Mouse (Mus musculus) hindbrain, embryonic 16.5 days (tissue): ENCODE data around the gene Anapc1. TPM values are rescaled to one million over a fixed set of nuclear protein-coding genes. Genes with fewer than 3 reads are reported as not detected.
A peak's percentile ranks its signal among the peaks of the same experiment; 100 is the strongest.

Source experiments
- ATAC-seq: fragments of 200-750 bp; cut with Nextera tagmentation; 2 replicates; pipeline ENCODE4 v1.8.0; 2017; ENCODE audit warnings: moderate TSS enrichment, moderate library complexity
- H3K27ac ChIP-seq: fragments of 300-500 bp; sonication (generic); 2 replicates; pipeline ENCODE4 v1.5.1; 2014; ENCODE audit warnings: low read depth, mild to moderate bottlenecking, control low read depth, low read length, moderate library complexity
- H3K27me3 ChIP-seq: fragments of 300-500 bp; sonication (generic); replicated peaks from 2 replicates; pipeline ENCODE4 v1.6.1; 2014; ENCODE audit warnings: low read length; ENCODE audit not compliant: control insufficient read depth, insufficient read depth
- H3K36me3 ChIP-seq: fragments of 300-500 bp; sonication (generic); 2 replicates; pipeline ENCODE4 v1.6.1; 2014; ENCODE audit warnings: mild to moderate bottlenecking, low read length, moderate library complexity, mixed read lengths; ENCODE audit not compliant: control insufficient read depth, insufficient read depth
- H3K4me1 ChIP-seq: fragments of 300-500 bp; sonication (generic); 2 replicates; pipeline ENCODE4 v1.6.1; 2014; ENCODE audit warnings: low read depth, low read length; ENCODE audit not compliant: control insufficient read depth, insufficient read depth
- H3K4me2 ChIP-seq: fragments of 300-500 bp; sonication (generic); 2 replicates; pipeline ENCODE4 v1.6.1; 2014; ENCODE audit warnings: mild to moderate bottlenecking, low read length, control low read depth, moderate library complexity
- H3K4me3 ChIP-seq: fragments of 300-500 bp; sonication (generic); 2 replicates; pipeline ENCODE4 v1.5.1; 2014; ENCODE audit warnings: mild to moderate bottlenecking, low read length, control low read depth, moderate library complexity
- H3K9ac ChIP-seq: fragments of 300-500 bp; sonication (generic); 2 replicates; pipeline ENCODE4 v1.6.1; 2014; ENCODE audit warnings: low read depth, mild to moderate bottlenecking, control low read depth, low read length, moderate library complexity
- H3K9me3 ChIP-seq: fragments of 300-500 bp; sonication (generic); 2 replicates; pipeline ENCODE4 v1.6.1; 2014; ENCODE audit warnings: mild to moderate bottlenecking, low read length, moderate library complexity; ENCODE audit not compliant: control insufficient read depth
- WGBS: fragments of 180-500 bp; shearing (Covaris S2); extraction: QIAGEN DNeasy Blood & Tissue Kit; methylation state at CpG from one replicate; pipeline ENCODE4 v1.1.7; 2014; 5-methylcytosine and 5-hydroxymethylcytosine counted together
- polyA plus RNA-seq: library from polyadenylated mRNA; unstranded; fragments of >200 nt; fragmentation: Nextera tagmentation; extraction: Ambion mirVana; gene quantifications from 2 replicates; pipeline ENCODE4 v1.2.1, GENCODE M21; 2015

Anapc1 gene
- polyA plus RNA-seq, 1 experiment from 2014 or later, result 36.6 TPM

- H3K9me3 ChIP-seq, result peaks cover 8% of the 10 kb centered on the region
- no peak overlapping the region for H3K27ac ChIP-seq
- H3K9ac ChIP-seq, result no peak overlapping the region
- ATAC-seq, result no peak
- H3K36me3 ChIP-seq, result no peaks in the 10 kb centered on the region
- H3K4me3 ChIP-seq, result no peak overlapping the region
- WGBS, result 37% methylated on average over 2 of the region's 2 CpGs
- H3K27me3 ChIP-seq, result no peaks in the 10 kb centered on the region
- H3K4me1 ChIP-seq, result no peaks in the 10 kb centered on the region
- H3K4me2 ChIP-seq, result no peak overlapping the region
These were observed 85.7 kb downstream of the Anapc1 start for GRCm38 (mm10) chr2:128601534-128601933.

- no peak overlapping the region for H3K4me3 ChIP-seq
- no peaks in the 10 kb centered on the region for H3K9me3 ChIP-seq
- no peak for ATAC-seq
- H3K27ac ChIP-seq, result no peak overlapping the region
- no peak overlapping the region for H3K4me2 ChIP-seq
- WGBS, result 88% methylated on average over 7 of the region's 7 CpGs
- H3K9ac ChIP-seq, result no peak overlapping the region
- no peaks in the 10 kb centered on the region for H3K4me1 ChIP-seq
- no peaks in the 10 kb centered on the region for H3K27me3 ChIP-seq
- H3K36me3 ChIP-seq, result no peaks in the 10 kb centered on the region
These were observed 94.9 kb downstream of the Anapc1 start for GRCm38 (mm10) chr2:128592301-128592700.

GRCm38 (mm10) chr2:128590909-128591308 lies 96.3 kb downstream of the Anapc1 start, which contains the start of gene Spdye4c:
Spdye4c (plus strand) TSS chr2:128591209.
- Histone ChIP-seq H3K27ac (no peak within 1 kb of the TSS), H3K9me3 (no peaks in the 10 kb centered on the region), H3K36me3 (no peaks in the 10 kb centered on the region), H3K9ac (no peak within 1 kb of the TSS), H3K4me1 (no peaks in the 10 kb centered on the region), H3K27me3 (no peaks in the 10 kb centered on the region), H3K4me3 (no peak within 1 kb of the TSS), H3K4me2 (no peak within 1 kb of the TSS)
- ATAC-seq, result no peak
- WGBS, result 95% methylated on average over 3 of the region's 3 CpGs

GRCm38 (mm10) chr2:128582881-128583280 lies 104.3 kb downstream of the Anapc1 start:
- 69% methylated on average over 5 of the region's 5 CpGs for WGBS
- Histone ChIP-seq H3K27ac (no peak overlapping the region), H3K9me3 (no peaks in the 10 kb centered on the region)

GRCm38 (mm10) chr2:128572726-128573624 lies 114.2 kb downstream of the Anapc1 start:
- H3K27ac ChIP-seq, result no peak overlapping the region
- peak; percentile 82 for ATAC-seq

More at GRCm38 (mm10) chr2:128582881-128583280, 104.3 kb downstream of the Anapc1 start:
- H3K9ac ChIP-seq, result no peak overlapping the region
- H3K4me3 ChIP-seq, result no peak overlapping the region
- ATAC-seq, result no peak
- H3K4me1 ChIP-seq, result no peaks in the 10 kb centered on the region
- no peak overlapping the region for H3K4me2 ChIP-seq
- H3K27me3 ChIP-seq, result no peaks in the 10 kb centered on the region
- no peaks in the 10 kb centered on the region for H3K36me3 ChIP-seq

GRCm38 (mm10) chr2:128571001-128571400 lies 116.2 kb downstream of the Anapc1 start:
- H3K4me3 ChIP-seq, result no peak overlapping the region
- ATAC-seq, result no peak
- H3K27ac ChIP-seq, result no peak overlapping the region
- no peaks in the 10 kb centered on the region for H3K36me3 ChIP-seq
- H3K27me3 ChIP-seq, result no peaks in the 10 kb centered on the region
- no peak overlapping the region for H3K9ac ChIP-seq
- no peak overlapping the region for H3K4me2 ChIP-seq
- H3K9me3 ChIP-seq, result no peaks in the 10 kb centered on the region
- 89% methylated on average over 4 of the region's 4 CpGs for WGBS
- H3K4me1 ChIP-seq, result no peaks in the 10 kb centered on the region

More at GRCm38 (mm10) chr2:128572726-128573624, 114.2 kb downstream of the Anapc1 start:
- Histone ChIP-seq H3K27me3 (no peaks in the 10 kb centered on the region), H3K36me3 (no peaks in the 10 kb centered on the region), H3K4me1 (no peaks in the 10 kb centered on the region), H3K4me3 (no peak overlapping the region), H3K9ac (no peak overlapping the region), H3K4me2 (no peak overlapping the region), H3K9me3 (no peaks in the 10 kb centered on the region)
- 50% methylated on average over 16 of the region's 16 CpGs for WGBS

GRCm38 (mm10) chr2:128568490-128568889 lies 118.7 kb downstream of the Anapc1 start:
- no peaks in the 10 kb centered on the region for H3K36me3 ChIP-seq
- no peaks in the 10 kb centered on the region for H3K9me3 ChIP-seq
- no peak overlapping the region for H3K27ac ChIP-seq
- H3K4me2 ChIP-seq, result no peak overlapping the region
- no peak overlapping the region for H3K4me3 ChIP-seq
- ATAC-seq, result no peak
- 69% methylated on average over 4 of the region's 4 CpGs for whole genome bisulfite sequencing
- H3K9ac ChIP-seq, result no peak overlapping the region
- no peaks in the 10 kb centered on the region for H3K27me3 ChIP-seq
- H3K4me1 ChIP-seq, result no peaks in the 10 kb centered on the region

- Histone ChIP-seq H3K4me1 (no peaks in the 10 kb centered on the region), H3K36me3 (no peaks in the 10 kb centered on the region), H3K9me3 (no peaks in the 10 kb centered on the region), H3K27ac (no peak overlapping the region), H3K4me3 (no peak overlapping the region), H3K27me3 (no peaks in the 10 kb centered on the region), H3K9ac (no peak overlapping the region), H3K4me2 (no peak overlapping the region)
- no peak for ATAC-seq
- 79% methylated on average over 6 of the region's 6 CpGs for WGBS
These were observed 119.2 kb downstream of the Anapc1 start for GRCm38 (mm10) chr2:128568018-128568417.

- ATAC-seq, result no peak
- no peaks in the 10 kb centered on the region for H3K4me1 ChIP-seq
- H3K9me3 ChIP-seq, result no peaks in the 10 kb centered on the region
- 67% methylated on average over 10 of the region's 10 CpGs for WGBS
- no peak overlapping the region for H3K4me3 ChIP-seq
- no peaks in the 10 kb centered on the region for H3K36me3 ChIP-seq
- no peak overlapping the region for H3K9ac ChIP-seq
- no peak overlapping the region for H3K4me2 ChIP-seq
- no peak overlapping the region for H3K27ac ChIP-seq
- no peaks in the 10 kb centered on the region for H3K27me3 ChIP-seq
These were observed 120.7 kb downstream of the Anapc1 start for GRCm38 (mm10) chr2:128566304-128567147.
